Mouse (Mus musculus) large intestine, adult 2 months (tissue): ENCODE results near the gene Mr1. TPM values are rescaled to one million over a fixed set of nuclear protein-coding genes. Genes with fewer than 3 reads are reported as not detected.

Source experiments
- DNase-seq: peaks from one replicate; pipeline ENCODE4 v3.0.0-alpha.2; 2012; ENCODE audit warnings: low read depth, low spot score
- whole genome bisulfite sequencing: fragments of 180-500 bp; shearing (Covaris S2); methylation state at CpG from one replicate; pipeline ENCODE4 v1.1.7; 2018; 5-methylcytosine and 5-hydroxymethylcytosine counted together
- polyA plus RNA-seq: library from polyadenylated mRNA; depleted of rRNA; stranded (reverse); fragments of >200 nt; gene quantifications from 2 replicates; pipeline ENCODE4 v1.2.3, GENCODE M21; 2012

Gene Mr1
- polyA plus RNA-seq, 1 experiment: 1.1 TPM

DNA sequence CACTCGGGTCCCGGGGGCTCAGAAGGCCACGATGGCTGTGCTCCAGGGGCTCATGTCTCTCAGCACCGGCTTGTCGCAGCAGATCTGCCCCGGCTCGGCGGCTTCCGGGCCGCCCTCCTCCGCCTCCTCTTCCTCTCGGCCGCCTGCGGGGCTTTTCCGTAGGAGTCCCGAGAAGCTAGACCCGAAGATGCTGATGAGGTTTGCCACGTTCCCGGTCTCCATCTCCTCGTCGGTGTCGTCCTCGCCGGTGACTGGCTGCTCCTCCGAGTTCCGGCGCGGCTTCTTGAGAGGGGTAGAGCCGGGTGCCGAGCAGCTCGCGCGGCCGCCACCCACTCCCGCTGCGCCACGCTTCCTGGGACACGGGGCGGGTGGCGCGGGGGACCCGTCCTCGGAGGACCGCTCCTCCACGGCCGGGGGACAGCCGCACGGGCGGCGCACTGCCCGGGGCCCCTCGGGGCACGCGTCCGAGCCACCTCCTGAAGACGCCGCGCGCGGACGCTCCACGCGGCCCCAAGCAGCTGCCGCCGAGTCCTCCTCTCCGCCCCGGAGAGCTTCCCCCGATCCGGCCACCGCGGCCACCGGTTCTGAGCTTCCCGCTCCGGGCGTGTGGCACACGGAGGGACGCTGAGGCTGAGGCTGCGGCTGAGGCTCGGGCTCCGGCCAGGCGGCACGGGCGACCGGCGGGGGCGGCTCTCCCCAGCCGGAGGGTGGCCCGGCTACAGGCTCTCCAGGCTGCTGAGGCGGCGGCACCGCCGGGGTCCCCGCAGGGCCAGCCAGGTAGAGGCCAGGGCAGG is 47.9 kb downstream of the Mr1 start:
- DNase-seq: no peak
- WGBS: under 1% methylated on average over 93 of the region's 93 CpGs

DNA sequence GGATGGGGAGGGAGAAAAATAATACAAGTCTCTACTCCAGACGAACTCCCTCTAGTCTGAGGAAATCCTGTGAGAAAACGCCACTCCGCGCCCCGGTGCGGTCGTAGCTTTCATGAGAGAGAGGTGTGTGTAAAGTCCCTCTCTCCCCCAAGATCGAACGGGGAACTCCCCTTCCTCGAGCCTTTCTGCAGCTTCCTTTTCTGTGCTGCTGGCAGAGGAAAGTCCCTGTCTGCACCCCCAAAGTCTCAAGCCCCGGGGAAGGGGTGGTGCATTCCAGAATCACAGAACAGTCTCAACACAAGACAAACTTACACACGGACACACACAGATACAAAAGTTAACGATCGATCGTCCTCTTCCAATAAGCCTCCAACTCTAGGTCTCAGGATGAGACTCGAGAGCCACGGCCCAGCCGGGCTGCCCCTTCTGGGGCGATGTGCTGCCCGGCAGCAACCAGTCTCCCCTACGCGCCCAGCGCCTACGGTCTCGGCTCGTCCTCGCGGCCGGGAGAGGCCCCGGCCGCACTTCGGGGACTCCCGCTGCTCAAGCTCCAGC is 48.6 kb downstream of the Mr1 start:
- DNase-seq: no peak
- WGBS: under 1% methylated on average over 33 of the region's 33 CpGs

GRCm38 (mm10) chr1:155097354-155097753 is 49.3 kb downstream of the Mr1 start:
- 10% methylated on average over 6 of the region's 6 CpGs for WGBS

GRCm38 (mm10) chr1:155096620-155097261 is 49.9 kb downstream of the Mr1 start:
- DNase-seq: no peak
- WGBS: 63% methylated on average over 4 of the region's 4 CpGs

More at GRCm38 (mm10) chr1:155097354-155097753, 49.3 kb downstream of the Mr1 start:
- DNase-seq: no peak

GRCm38 (mm10) chr1:155093971-155094707 is 52.5 kb downstream of the Mr1 start:
- WGBS: 66% methylated on average over 9 of the region's 9 CpGs

GRCm38 (mm10) chr1:155093145-155093791 is 53.3 kb downstream of the Mr1 start:
- WGBS: 44% methylated on average over 4 of the region's 4 CpGs
- no peak for DNase-seq

More at GRCm38 (mm10) chr1:155093971-155094707, 52.5 kb downstream of the Mr1 start:
- no peak for DNase-seq

DNA sequence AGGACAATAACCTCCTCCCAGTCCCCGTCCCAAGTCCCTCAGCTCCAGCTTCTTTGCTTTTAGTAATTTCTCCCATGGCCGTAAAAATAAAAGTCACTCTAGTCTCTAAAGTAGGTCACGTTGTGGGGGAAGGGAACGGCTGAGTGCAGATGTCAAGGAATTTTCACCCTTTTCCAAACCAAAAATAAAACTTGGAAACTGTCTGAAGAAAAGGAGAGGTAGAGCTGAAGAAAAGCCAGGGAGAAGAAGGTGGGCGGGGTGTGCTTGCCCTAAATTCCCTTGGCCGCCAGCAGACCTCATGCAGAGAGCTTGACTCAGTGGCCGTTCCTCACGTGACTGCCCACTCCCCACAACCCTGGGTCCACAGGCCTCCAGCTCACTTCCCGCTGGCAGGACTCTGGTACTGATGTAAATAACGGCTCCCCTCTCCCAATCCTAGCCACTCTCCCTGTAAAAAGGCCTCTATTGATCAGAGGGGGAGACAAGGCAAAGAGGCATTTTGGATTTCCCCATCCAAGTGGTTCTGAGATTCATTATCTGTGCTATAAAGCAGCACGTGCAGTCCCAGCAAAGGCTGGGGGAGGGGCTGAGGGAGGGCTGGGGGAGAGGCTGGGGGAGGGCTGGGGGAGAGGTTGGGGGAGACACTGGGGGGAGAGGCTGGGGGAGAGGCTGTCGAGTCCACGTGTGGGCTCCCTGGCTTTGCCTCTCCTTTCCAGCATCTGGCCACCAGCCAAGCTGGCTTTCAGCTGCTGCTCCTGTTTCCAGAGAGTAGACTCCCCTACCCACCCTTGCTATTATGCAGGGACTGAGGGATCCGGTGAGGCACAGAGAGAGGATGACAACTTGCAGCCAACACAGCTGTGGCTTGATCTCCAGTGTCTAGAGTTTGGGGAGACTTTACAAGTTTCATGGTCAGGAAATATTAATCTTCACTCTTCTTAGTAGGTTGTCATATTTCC is 54.5 kb downstream of the Mr1 start:
- DNase-seq: no peak
- 30% methylated on average over 14 of the region's 14 CpGs for WGBS

DNA sequence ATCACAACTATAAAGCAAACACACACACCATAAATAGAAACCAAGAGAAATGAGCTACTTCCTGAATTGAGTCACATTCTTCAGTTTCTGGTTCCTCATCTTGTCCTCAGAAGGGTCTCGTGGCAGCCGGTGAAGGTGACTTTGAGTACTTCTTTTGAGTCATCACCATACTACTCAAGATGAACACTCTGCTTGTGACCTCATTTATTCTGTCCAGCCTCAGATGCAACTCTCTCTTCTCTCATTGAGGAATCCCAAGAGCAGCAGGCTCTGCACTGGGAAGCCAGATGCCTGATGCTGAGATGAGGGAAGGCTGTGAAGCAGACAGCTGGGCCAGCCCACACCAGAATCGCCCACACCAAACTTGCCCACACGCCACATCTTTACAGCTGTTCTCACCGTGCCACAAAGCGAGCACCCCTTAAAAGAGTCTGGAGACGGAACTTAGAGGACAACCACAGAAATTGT is 55.2 kb downstream of the Mr1 start:
- DNase-seq: no peak
- WGBS: 56% methylated on average over 7 of the region's 7 CpGs

GRCm38 (mm10) chr1:155090736-155091135 is 55.9 kb downstream of the Mr1 start:
- DNase-seq: no peak
- WGBS: 79% methylated on average over 1 of the region's 1 CpGs

GRCm38 (mm10) chr1:155090327-155090726 is 56.3 kb downstream of the Mr1 start:
- 89% methylated on average over 7 of the region's 7 CpGs for WGBS
- no peak for DNase-seq

DNA sequence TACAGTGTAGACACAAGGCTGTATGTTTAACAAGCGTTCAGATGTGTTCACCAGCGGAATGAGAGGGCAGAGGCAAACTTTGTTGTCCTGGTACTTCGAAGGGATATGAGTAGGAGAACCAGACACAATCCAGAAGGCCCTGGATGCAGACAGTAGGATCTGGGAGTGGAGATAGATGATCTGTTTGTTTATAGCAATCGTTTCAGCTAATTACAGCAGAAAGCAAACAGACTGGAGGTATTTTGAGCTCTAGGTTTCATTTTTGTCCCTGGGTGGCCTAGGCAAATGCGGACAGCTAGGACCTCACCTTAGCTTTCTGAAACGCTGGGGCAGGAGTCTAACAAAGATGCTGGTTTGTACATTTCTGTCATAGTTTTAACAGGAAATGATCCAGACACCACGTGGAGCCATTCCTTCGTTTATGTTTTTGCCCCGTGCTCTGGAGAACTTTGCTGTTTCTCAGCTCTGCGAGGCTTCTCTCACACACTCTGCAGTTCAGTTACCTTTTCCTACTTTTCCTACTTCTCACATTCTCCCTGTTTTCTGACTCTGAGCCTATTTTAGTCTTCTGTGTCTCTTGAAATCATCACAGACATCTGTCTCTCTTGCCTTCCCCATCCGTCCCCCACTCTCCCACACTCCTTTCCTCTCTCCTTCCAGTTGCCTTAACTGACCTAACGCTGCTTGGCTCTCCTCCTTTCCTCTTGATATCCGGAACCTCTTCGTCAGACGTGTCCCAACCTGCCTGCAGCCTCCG is 57.6 kb downstream of the Mr1 start:
- WGBS: 34% methylated on average over 16 of the region's 16 CpGs
- DNase-seq: no peak

DNA sequence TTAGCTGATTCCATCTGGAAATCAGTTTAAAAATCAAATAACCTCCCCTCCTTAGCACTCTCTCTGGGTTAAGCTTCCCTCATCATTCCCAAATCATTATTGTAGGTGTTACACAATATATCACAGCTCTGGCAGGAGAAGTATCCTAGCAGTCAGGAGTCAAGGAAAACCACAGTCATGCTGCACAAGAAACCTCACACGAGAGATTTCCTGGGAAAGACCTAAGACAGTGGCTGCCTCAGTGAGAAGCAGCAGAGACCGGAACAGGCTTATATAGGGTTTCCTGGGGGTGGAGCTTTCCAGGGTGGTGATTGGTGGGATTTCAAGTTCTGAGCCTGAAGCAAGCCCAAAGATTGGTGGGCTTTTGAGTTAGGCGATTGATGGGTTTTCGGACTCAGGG is 58.6 kb downstream of the Mr1 start:
- DNase-seq: no peak
- WGBS: 92% methylated on average over 4 of the region's 4 CpGs

- WGBS: 55% methylated on average over 4 of the region's 4 CpGs
- no peak for DNase-seq
Measured at GRCm38 (mm10) chr1:155086893-155087292, 59.7 kb downstream of the Mr1 start.

- 30% methylated on average over 7 of the region's 7 CpGs for WGBS
- DNase-seq: no peak
Measured at GRCm38 (mm10) chr1:155086416-155086815, 60.2 kb downstream of the Mr1 start.

GRCm38 (mm10) chr1:155084839-155085238 is 61.8 kb downstream of the Mr1 start:
- 19% methylated on average over 8 of the region's 8 CpGs for WGBS
- peak; percentile 85 for DNase-seq

GRCm38 (mm10) chr1:155083271-155084265 is 63.0 kb downstream of the Mr1 start:
- DNase-seq: no peak
- under 1% methylated on average over 66 of the region's 77 CpGs for WGBS

GRCm38 (mm10) chr1:155082965-155083268 is 63.7 kb downstream of the Mr1 start:
- DNase-seq: no peak
- 1% methylated on average over 18 of the region's 18 CpGs for WGBS
